ENCODE assay signal across 10 mouse cellular contexts in genomic region chr10:117330521-117330920, GRCm38 (mm10). TPM values are rescaled to one million over a fixed set of nuclear protein-coding genes. Genes with fewer than 3 reads are reported as not detected.
DNase-seq lines count a peak whose midpoint lies in the region; TF ChIP-seq lines count a peak whose summit lies in the region.
"Had no signal": no experiment of that assay in that cellular context is flagged by ENCODE, and none has a peak within 500 bp of the region (broad histone marks: within the 10 kb centered on the region; RNA-seq: fewer than 3 reads in every experiment).

No protein-coding gene starts in this region.

- no peak overlapping the region for H3K4me3 ChIP-seq in cerebellum, adult 2 months (replicated peaks; ENCODE audit: insufficient read depth, low read depth, low read length)
- H3K4me3 ChIP-seq: hindbrain, embryonic 15.5 days had no signal

- no peaks in the 10 kb centered on the region for H3K4me1 ChIP-seq in cerebellum, adult 2 months (ENCODE audit: control insufficient read depth, insufficient read depth, low read length)
- H3K4me1 ChIP-seq: hindbrain, embryonic 15.5 days had no signal

- no peak overlapping the region for H3K27ac ChIP-seq in cerebellum, adult 2 months (ENCODE audit: insufficient read depth, low read length)
- H3K27ac ChIP-seq: hindbrain, embryonic 15.5 days; macrophage had no signal

- 79% methylated on average over 5 of the region's 5 CpGs for WGBS in cerebellum, adult 2 months

- TF ChIP-seq POLR2A in cerebellum, adult 2 months (IDR thresholded peaks at IDR 0.05; ENCODE audit: borderline replicate concordance, insufficient read depth, low read length) = no peak

- TF ChIP-seq CTCF in cerebellum, adult 2 months (IDR thresholded peaks at IDR 0.05; ENCODE audit: borderline replicate concordance, insufficient read depth, low read depth, low read length) = 0 out of 2 replicates have a peak, but pooled peaks have one; percentile 14

- no peak for DNase-seq in cerebellum, adult 2 months
- no peak for DNase-seq in cerebellum, postnatal 25 days
- peak; percentile 24 for DNase-seq in retina, postnatal 1 day
- DNase-seq in retina, embryonic 14.5 days (ENCODE audit: low spot score) = no peak
- peak; percentile 43 for DNase-seq in induced T-regulatory cell, adult 2 months (ENCODE audit: low read depth)
- DNase-seq in thymus, postnatal 4 days = peak; percentile 56
- no peak for DNase-seq in embryo, embryonic 11 days
- DNase-seq in layer of hippocampus, adult 8-10 months (ENCODE audit: low spot score in 2 of 2) = no peak

- no peaks in the 10 kb centered on the region for H3K27me3 ChIP-seq in cerebellum, adult 2 months (ENCODE audit: control insufficient read depth, insufficient read depth, low read length)
- H3K27me3 ChIP-seq: hindbrain, embryonic 15.5 days had no signal

RNA-seq across cellular contexts. Expression of gene Lyz1, which starts 37.9 kb away (rescaled TPM):
- polyA plus RNA-seq in cerebellum, adult 2 months (2012; rRNA removed) = 0.11 and 0.13 TPM in 2 replicates
- 10 to 100 TPM in 2 of 4 experiments, 1 to 10 TPM in 2; 1.5 to 22.0 (median 11.7) TPM for total RNA-seq in layer of hippocampus, adult 8-10 months (2022)
- polyA plus RNA-seq: hindbrain, embryonic 15.5 days had no signal

RNA-seq across cellular contexts. Expression of gene Lyz2, which starts 48.4 kb away (rescaled TPM):
- polyA plus RNA-seq in cerebellum, adult 2 months (2012; rRNA removed) = 10.5 and 11.3 TPM in 2 replicates
- total RNA-seq in layer of hippocampus, adult 8-10 months (2022) = 100 to 1,000 TPM in 2 of 4 experiments, 10 to 100 TPM in 2; 14.0 to 253 (median 119) TPM

RNA-seq across cellular contexts. Expression of gene Cpsf6, which starts 49.3 kb away (rescaled TPM):
- polyA plus RNA-seq in cerebellum, adult 2 months (2012; rRNA removed) = 64.0 and 68.4 TPM in 2 replicates
- 100 to 1,000 TPM; 104 to 124 (median 117) TPM for total RNA-seq in layer of hippocampus, adult 8-10 months (2022)

Comparison
In these comparisons a context has a peak if more than half of its experiments do, and no peak if none do; other contexts are left out.
1. DNase-seq: peak in retina, postnatal 1 day (single experiment), induced T-regulatory cell, adult 2 months (single experiment) and thymus, postnatal 4 days (single experiment); none in cerebellum, adult 2 months (0 of 2), cerebellum, postnatal 25 days (0 of 2), retina, embryonic 14.5 days (single experiment), embryo, embryonic 11 days (single experiment) and layer of hippocampus, adult 8-10 months (0 of 2).